Mouse (Mus musculus): ENCODE measurements around the gene Slain2. TPM values are rescaled to one million over a fixed set of nuclear protein-coding genes. Genes with fewer than 3 reads are reported as not detected.

Slain2 gene
- total and polyA plus RNA-seq, 3 experiments, result 53.7 to 186 (median 149) TPM

GRCm38 (mm10) chr5:72976539-72976938 is 62.4 kb downstream of the Slain2 start:
- H3K4me1 ChIP-seq (ENCODE audit: control insufficient read depth, insufficient read depth, low read length), result no peaks in the 10 kb centered on the region
- 80% methylated on average over 4 of the region's 4 CpGs for WGBS

GRCm38 (mm10) chr5:72984091-72984490 is 70.0 kb downstream of the Slain2 start:
- DNase-seq, result no peak
- Histone ChIP-seq H3K4me3 (no peak overlapping the region), H3K27me3 (ENCODE audit: control insufficient read depth, insufficient read depth, low read length) (no peaks in the 10 kb centered on the region; the same call in 1 of the 2 replicates), H3K4me1 (ENCODE audit: control insufficient read depth, insufficient read depth, low read length) (no peaks in the 10 kb centered on the region), H3K27ac (no peak overlapping the region), H3K79me2 (replicated peaks; ENCODE audit: control insufficient read depth, insufficient read depth, low read length) (no peaks in the 10 kb centered on the region), H3K36me3 (ENCODE audit: control insufficient read depth, insufficient read depth, low read length) (no peaks in the 10 kb centered on the region), H3K9ac (ENCODE audit: low read depth, low read length) (no peak overlapping the region)
- intact Hi-C loops (cut with DNase I), result loop anchor here (2.0 to 5.0 kb wide), 3 partner anchors 87 to 397 kb away; no protein-coding TSS in a partner anchor
- WGBS, result 4% methylated on average over 2 of the region's 2 CpGs
- TF ChIP-seq POLR2A (IDR thresholded peaks at IDR 0.05; ENCODE audit: insufficient read depth, low read depth, low read length), result no peak
- TF ChIP-seq CTCF (IDR thresholded peaks at IDR 0.05), result peak; percentile 96
- no peak for TF ChIP-seq EP300 (IDR thresholded peaks at IDR 0.05; ENCODE audit: insufficient read depth, low read depth, low read length)

More at GRCm38 (mm10) chr5:72976539-72976938, 62.4 kb downstream of the Slain2 start:
- no peak overlapping the region for H3K9ac ChIP-seq (ENCODE audit: low read depth, low read length)
- H3K4me3 ChIP-seq, result no peak overlapping the region
- peaks cover 4% of the 10 kb centered on the region for H3K36me3 ChIP-seq (ENCODE audit: control insufficient read depth, insufficient read depth, low read length)
- no peak for DNase-seq
- intact Hi-C loops (cut with DNase I), result loop anchor here (10.0 kb wide), 1 partner anchor 338 kb away; no protein-coding TSS in a partner anchor
- H3K27me3 ChIP-seq (ENCODE audit: control insufficient read depth, insufficient read depth, low read length), result no peaks in the 10 kb centered on the region
- H3K27ac ChIP-seq, result no peak overlapping the region
- no peak for TF ChIP-seq EP300 (IDR thresholded peaks at IDR 0.05; ENCODE audit: insufficient read depth, low read depth, low read length)
- TF ChIP-seq CTCF (IDR thresholded peaks at IDR 0.05), result no peak
- TF ChIP-seq POLR2A (IDR thresholded peaks at IDR 0.05; ENCODE audit: insufficient read depth, low read depth, low read length), result no peak
- H3K79me2 ChIP-seq (replicated peaks; ENCODE audit: control insufficient read depth, insufficient read depth, low read length), result no peaks in the 10 kb centered on the region

GRCm38 (mm10) chr5:72987786-72988185 is 73.7 kb downstream of the Slain2 start:
- 83% methylated on average over 7 of the region's 7 CpGs for WGBS
- H3K27ac ChIP-seq, result no peak overlapping the region
- H3K79me2 ChIP-seq (replicated peaks; ENCODE audit: control insufficient read depth, insufficient read depth, low read length), result no peaks in the 10 kb centered on the region
- no peaks in the 10 kb centered on the region; the same call in 1 of the 2 replicates for H3K27me3 ChIP-seq (ENCODE audit: control insufficient read depth, insufficient read depth, low read length)
- no peak for TF ChIP-seq CTCF (IDR thresholded peaks at IDR 0.05)
- no peak overlapping the region for H3K9ac ChIP-seq (ENCODE audit: low read depth, low read length)
- DNase-seq, result no peak
- no peaks in the 10 kb centered on the region for H3K4me1 ChIP-seq (ENCODE audit: control insufficient read depth, insufficient read depth, low read length)
- H3K36me3 ChIP-seq (ENCODE audit: control insufficient read depth, insufficient read depth, low read length), result no peaks in the 10 kb centered on the region
- no peak overlapping the region for H3K4me3 ChIP-seq
- intact Hi-C loops (cut with DNase I), result no loop called here

GRCm38 (mm10) chr5:72989756-72990155 is 75.7 kb downstream of the Slain2 start:
- Histone ChIP-seq H3K27ac (no peak overlapping the region), H3K4me3 (no peak overlapping the region), H3K4me1 (ENCODE audit: control insufficient read depth, insufficient read depth, low read length) (no peaks in the 10 kb centered on the region), H3K36me3 (ENCODE audit: control insufficient read depth, insufficient read depth, low read length) (no peaks in the 10 kb centered on the region), H3K27me3 (ENCODE audit: control insufficient read depth, insufficient read depth, low read length) (no peaks in the 10 kb centered on the region; the same call in 1 of the 2 replicates), H3K9ac (ENCODE audit: low read depth, low read length) (no peak overlapping the region), H3K79me2 (replicated peaks; ENCODE audit: control insufficient read depth, insufficient read depth, low read length) (no peaks in the 10 kb centered on the region)
- WGBS, result 73% methylated on average over 8 of the region's 8 CpGs
- TF ChIP-seq CTCF (IDR thresholded peaks at IDR 0.05), result no peak
- no peak for TF ChIP-seq EP300 (IDR thresholded peaks at IDR 0.05; ENCODE audit: insufficient read depth, low read depth, low read length)
- no peak for TF ChIP-seq POLR2A (IDR thresholded peaks at IDR 0.05; ENCODE audit: insufficient read depth, low read depth, low read length)
- intact Hi-C loops (cut with DNase I), result no loop called here
- no peak for DNase-seq

GRCm38 (mm10) chr5:72992474-72992873 is 78.4 kb downstream of the Slain2 start:
- Histone ChIP-seq H3K27me3 (ENCODE audit: control insufficient read depth, insufficient read depth, low read length) (no peaks in the 10 kb centered on the region), H3K79me2 (replicated peaks; ENCODE audit: control insufficient read depth, insufficient read depth, low read length) (no peaks in the 10 kb centered on the region), H3K27ac (no peak overlapping the region), H3K9ac (ENCODE audit: low read depth, low read length) (no peak overlapping the region), H3K36me3 (ENCODE audit: control insufficient read depth, insufficient read depth, low read length) (no peaks in the 10 kb centered on the region), H3K4me3 (no peak overlapping the region), H3K4me1 (ENCODE audit: control insufficient read depth, insufficient read depth, low read length) (no peaks in the 10 kb centered on the region)
- 69% methylated on average over 1 of the region's 1 CpGs for WGBS
- no peak for TF ChIP-seq CTCF (IDR thresholded peaks at IDR 0.05)
- intact Hi-C loops (cut with DNase I), result no loop called here
- no peak for DNase-seq

GRCm38 (mm10) chr5:72994424-72994823 is 80.3 kb downstream of the Slain2 start:
- H3K4me1 ChIP-seq (ENCODE audit: control insufficient read depth, insufficient read depth, low read length), result no peaks in the 10 kb centered on the region

More at GRCm38 (mm10) chr5:72994424-72994823, 80.3 kb downstream of the Slain2 start:
- Histone ChIP-seq H3K79me2 (replicated peaks; ENCODE audit: control insufficient read depth, insufficient read depth, low read length) (no peaks in the 10 kb centered on the region), H3K27me3 (ENCODE audit: control insufficient read depth, insufficient read depth, low read length) (no peaks in the 10 kb centered on the region), H3K36me3 (ENCODE audit: control insufficient read depth, insufficient read depth, low read length) (no peaks in the 10 kb centered on the region), H3K27ac (no peak overlapping the region), H3K9ac (ENCODE audit: low read depth, low read length) (no peak overlapping the region), H3K4me3 (no peak overlapping the region)
- no peak for DNase-seq
- WGBS, result 83% methylated on average over 8 of the region's 8 CpGs
- no peak for TF ChIP-seq POLR2A (IDR thresholded peaks at IDR 0.05; ENCODE audit: insufficient read depth, low read depth, low read length)
- TF ChIP-seq CTCF (IDR thresholded peaks at IDR 0.05), result no peak
- TF ChIP-seq EP300 (IDR thresholded peaks at IDR 0.05; ENCODE audit: insufficient read depth, low read depth, low read length), result no peak
- intact Hi-C loops (cut with DNase I), result no loop called here
